Mouse (Mus musculus) cerebellum, postnatal 10 days (tissue): ENCODE measurements around the gene Rmdn3.

ENCODE experiments used
- DNase-seq, 2 experiments: peaks; one replicate each; pipeline ENCODE4 v3.0.0; 2021; ENCODE audit warnings: mixed read lengths in 2 of 2

Gene Rmdn3

DNA sequence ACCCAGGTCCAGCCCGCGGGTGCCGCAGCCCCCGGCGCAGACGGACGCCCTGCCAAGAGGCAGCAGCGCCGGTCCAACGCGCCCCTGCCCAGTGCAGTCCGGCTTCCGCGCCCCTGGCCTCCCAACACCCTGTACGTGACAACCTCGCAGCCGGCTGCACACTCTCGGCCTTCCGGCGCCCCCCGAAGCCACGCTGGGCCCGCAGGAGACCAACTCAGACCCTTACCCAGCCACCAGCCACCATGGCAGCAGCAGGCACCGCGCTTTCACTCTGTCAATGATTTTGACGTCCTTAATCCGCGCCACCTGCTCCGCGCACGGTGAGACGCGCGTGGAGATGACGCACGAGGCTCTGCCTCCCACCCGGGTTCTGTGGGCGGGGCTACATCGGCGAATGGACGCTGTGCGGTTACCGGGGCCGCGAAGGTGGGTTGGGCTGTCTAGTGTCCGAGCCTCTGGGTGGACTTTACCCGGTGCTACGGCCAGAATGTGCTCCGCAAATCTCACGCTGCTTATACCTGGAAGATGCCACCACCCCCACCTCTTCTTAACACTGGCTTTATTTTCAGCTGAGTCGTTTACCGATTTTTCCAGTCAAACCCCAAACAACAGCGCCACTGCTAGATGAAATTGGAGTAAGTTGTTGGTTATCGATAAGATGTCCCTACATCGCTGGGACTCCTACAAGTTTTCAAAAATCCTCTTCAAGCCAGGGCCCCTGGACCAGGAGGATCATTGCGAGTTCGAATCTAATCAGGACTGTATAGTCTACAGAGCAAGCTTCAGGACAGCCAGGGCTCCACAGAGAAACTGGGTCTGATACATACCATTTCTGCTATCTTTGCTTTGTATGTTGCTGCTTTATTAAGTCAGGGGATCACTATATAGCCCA is at the start of gene Rmdn3:
Gene Rmdn3 (minus strand): TSS at position 354 of the 892 bp plus-strand sequence.
- peak; percentile 99 for DNase-seq

DNA sequence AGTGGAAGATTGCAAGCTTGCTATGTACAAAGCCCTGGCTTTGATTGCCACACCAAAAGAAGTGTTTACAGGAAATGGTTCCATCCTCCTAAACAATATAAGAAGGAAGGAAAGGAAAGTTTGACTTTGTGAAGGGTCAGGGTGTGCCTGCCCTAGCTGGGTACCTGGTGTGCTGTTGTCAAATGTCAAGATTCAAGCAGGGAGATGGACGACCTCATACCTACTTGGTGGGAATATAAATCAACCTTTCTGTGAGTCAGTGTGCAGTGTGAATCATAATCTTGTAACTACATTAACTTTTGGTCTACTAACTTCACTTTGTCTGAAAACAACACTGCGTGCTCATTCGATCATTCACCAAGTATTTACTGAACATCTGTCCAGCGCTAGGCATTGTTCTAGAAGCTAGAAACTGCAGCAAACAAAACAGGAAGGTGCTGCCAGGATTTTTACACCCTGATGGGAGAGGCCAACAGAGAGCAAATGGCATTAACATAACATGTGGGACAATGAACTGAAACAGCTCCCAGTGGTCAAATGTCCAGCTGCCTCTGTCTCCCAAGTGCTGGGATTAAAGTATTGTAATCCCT is 47.1 kb upstream of the Rmdn3 start:
- no peak for DNase-seq

DNA sequence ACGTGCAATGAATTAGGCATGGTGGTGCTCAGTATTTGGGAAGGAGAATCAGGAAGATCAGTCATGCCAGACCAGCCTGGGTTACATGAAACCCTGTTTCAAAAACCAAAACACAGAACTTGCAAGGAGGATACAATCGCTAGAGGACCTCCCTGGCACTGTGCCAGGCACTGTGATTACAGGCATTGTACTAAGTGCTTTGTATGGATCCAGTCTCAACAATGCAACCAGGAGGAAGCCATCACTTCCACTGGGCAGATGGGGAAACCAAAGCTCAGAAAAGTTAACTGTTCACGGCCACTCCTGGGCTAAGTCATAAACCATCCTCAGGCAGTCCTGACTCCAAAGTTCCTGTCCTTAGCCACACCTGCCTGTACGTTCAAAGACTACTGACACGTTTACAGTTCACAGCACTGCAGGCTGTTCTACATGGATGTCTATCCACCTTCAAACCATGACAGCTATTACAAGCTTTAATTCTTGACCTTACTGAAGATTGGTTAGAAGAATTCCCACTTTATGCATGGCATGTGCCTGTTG is 46.1 kb upstream of the Rmdn3 start:
- peak; percentile 51 to 55 for DNase-seq

DNA sequence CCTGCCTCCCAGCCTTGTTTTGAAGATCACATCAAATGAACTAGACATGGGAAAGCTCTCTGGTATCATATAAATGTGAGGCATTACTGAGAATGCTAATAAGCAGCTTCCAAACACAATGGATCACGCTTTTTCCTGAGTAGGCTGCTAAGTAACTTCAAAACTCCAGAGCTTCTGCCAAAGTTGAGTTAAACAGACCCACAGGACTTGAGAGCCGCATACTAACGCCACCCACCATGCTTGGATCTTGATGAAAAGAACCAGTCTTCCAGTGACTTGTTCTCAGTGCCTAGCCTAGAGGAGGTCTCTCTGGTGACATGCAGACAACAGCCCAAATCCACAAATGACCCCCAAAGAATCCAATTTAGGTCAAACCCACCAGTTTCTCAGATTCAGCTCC is 42.1 kb upstream of the Rmdn3 start:
- no peak for DNase-seq

DNA sequence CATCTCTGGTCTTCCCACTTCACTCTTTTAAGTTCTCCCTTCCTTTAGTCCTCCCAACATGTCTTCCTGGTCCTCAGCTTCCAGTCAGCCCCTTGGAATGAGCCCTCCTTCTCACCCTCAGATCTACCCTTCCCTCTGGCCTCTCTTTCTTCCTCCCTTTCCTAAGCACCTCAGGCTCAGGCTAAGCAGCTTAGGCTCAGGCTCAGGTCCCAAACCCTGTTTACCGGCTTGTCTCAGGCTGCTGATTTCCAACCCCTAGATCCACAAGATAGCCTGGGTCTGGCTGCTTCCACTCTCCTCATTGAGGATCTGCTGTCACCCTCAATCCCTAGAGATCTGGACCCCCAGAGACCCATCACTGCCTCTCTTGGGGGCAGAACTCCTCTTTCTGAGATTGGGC is 41.2 kb upstream of the Rmdn3 start:
- DNase-seq: no peak

DNA sequence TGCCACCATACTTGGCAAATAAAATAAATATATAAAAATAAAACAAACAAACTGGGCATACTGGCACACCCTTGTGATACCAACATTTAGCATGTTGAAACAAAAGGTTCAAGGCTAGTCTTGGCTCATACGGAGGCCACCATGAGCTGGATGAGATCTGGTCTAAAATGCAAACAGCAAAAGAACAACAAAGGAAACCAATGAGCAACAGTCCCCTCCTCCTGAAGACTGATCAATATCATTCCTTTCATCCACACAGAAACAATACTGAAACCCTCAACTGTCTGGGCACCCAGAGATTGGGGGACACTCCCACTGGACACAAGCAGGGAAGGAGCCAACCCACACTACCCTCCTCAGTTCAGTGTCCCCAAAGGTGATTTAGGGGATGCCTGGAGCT is 40.7 kb upstream of the Rmdn3 start:
- DNase-seq: no peak

DNA sequence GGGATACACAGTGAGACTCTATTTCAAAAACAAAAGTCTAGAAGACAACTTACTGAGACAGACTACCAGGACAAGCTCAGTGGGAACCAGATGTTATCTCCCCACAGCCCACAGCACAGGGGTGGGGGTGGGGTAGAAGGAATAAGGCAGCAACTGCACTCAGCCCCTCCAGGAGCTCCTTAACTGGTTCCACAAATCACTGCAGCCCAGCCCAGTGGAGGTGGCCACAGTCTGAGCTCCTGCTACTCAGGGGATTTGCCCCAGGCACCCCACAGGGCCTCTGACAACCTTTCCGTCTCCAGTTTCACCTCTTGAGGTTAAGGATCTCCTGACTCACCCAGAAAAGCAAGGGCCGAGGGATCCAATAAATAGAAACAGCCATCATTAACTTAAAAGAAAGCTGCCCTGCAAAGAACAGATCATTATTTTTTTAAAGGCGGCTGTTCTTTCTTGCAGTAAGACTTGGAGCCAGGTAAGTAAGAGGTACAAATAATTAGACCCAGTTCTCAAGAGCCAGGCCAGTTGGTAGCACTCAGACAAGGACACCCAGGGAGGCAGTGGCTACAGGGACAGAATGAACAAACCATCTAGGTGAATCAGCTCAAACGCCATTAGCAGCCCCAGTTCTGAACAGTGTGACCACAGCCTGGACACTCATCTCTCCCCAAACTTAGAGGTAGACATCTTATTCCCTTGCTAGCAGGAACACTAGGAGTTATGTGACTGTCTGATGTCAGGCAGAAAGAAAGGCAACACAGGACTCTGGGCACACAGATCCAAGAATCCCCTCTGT is 39.7 kb upstream of the Rmdn3 start:
- no peak for DNase-seq

DNA sequence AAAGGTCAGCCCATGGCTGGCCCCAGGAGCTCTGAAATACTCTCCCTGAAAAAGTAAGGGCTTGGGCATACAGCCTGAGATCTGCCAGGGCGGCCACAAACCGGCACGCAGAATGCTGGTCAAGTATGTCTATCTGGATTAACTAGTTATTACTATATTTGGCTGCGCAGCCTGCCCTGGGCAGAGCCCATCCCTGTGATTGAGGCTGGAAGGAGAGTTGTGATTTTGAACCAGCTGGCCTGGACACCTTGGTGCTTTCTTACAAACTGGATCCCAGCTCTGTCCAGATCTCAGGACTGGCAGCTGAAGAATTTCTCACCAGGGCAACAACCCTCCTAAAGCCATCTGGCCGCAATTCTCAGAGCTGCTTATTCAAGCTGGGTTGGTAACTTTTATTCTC is 37.3 kb upstream of the Rmdn3 start:
- peak in 1 of 2 experiments; percentile 28 for DNase-seq

DNA sequence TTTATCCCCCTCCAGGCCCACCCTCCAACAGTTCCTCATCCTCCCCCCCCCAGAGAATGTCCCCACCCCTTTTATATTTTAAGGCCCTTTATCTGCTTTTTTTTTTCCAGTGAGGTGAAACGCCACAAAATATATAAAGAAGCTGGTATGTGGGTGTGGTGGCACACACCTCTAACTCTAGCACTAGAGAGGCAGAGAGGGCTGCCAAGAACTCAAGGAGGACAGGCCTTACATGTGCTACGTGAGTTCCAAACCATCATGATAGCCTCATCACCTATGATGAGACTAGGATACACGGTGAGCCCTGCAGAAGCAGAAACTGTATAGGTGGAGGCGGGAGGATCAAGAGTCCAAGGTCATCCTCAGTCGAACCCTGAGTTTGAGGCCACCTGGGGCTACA is 34.1 kb upstream of the Rmdn3 start:
- DNase-seq: no peak

DNA sequence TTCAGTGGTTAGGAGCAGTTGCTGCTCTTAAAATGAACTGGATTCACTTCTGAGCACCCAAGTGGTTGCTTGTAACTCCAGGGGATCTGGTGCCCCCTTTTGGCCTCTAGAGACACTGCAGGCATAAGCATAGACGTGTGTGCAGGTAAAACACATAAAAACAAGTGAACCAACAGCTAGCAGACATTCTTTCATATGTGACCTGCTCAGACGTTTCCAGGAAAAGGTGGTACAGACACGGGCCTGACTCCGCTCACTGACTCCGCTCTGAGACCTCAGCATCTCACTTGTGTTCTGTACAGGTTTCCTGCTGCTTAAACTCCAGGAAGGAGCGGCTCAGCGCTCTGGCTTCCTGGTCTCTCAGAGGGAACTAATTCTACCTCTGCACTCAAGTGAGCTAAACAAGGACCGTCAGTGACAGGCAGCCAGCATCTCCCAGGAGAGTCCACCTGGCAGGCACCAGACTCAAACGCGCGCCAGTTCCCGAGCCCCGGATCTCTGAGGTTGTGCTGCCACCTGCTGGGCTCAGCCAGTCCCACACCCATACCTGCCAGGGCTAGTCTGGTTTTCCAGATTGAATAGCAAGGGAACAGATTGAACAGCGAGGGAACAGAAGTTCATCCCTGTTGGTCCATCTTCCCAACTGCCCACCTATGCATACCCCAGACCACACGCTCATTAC is 32.3 kb upstream of the Rmdn3 start:
- DNase-seq: peak; percentile 96 to 97

DNA sequence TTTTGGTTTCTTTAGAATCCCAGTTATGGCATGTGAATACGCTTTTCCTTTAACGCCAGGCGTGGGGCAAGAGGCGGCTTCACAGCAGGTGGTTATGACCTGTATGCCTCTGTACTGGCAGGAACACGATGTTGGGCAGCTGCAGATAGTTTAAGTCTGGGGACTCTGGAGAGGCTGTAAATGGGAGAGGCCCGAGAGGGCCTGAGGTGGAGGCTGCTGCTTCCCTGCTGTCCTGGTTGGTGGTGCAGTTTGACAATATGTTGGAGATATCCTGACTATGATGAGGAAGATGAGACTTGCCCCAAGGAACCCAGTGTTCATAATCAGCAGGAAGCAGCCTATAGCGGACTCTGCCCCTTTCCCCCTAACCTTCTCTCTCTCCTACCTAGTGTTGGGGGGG is 26.1 kb upstream of the Rmdn3 start:
- DNase-seq: no peak

DNA sequence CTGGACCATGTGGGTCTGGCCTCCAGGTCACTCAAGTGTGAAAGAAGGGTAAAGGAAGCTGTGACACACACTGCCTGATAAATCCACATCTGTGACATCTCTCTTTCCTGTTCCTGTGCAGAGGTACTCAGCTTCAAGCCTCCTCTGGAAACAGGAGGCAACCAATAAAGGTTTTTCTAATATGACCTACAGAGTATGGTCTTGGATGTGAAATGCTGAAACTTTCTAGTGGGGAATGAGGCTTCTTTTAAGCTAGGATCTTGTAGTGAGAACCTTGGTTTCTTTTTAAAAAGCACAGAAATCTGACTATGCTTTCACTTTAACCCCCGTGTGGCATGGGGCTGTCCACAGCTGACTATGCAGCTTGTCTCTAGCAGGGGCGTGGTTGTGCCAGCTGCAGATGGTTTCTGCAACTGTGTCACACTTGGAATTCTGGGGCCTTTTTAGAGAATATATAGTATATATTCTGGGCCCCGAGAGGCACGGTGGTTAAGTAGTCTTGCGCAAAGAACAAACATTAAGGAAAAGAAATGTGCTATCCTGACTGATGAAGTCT is 20.6 kb upstream of the Rmdn3 start:
- DNase-seq: no peak

DNA sequence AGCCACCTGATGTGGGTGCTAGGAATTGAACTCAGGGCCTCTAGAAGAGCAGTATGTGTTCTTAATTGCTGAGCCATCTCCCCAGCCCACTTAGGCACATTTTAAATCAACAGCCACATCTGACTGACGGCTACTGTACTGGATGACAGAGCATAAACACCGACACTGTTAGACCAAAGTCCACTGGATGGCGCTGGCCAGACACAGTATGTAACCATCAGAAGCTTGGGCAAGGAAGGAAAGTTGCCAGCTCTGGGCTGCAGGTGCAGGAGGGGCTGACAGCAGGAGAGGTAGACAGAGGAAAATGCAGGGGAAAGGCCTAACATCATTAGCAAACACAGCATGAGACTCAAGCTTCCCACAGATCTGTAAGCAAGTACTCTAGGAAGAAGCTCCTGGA is 19.9 kb upstream of the Rmdn3 start:
- no peak for DNase-seq

DNA sequence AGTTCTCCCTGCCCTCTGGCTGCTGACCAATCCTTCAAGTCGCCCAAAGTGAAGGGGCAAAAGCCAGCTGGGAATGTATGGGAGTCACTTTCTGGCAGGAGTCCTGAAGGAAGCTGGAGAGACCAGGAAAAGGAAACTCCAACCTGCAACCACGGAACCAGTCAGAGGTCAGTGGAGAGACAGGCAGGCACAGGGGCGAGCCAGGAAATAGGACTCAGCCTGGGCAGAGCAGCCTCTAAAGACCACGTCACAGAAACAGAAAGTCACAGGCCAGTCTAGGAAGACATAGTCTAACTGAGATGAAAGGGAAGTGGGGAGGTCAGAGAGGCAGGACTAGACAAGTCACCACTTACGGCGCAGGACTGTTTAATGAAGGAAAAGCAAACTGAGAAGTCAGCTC is 18.8 kb upstream of the Rmdn3 start:
- DNase-seq: no peak

DNA sequence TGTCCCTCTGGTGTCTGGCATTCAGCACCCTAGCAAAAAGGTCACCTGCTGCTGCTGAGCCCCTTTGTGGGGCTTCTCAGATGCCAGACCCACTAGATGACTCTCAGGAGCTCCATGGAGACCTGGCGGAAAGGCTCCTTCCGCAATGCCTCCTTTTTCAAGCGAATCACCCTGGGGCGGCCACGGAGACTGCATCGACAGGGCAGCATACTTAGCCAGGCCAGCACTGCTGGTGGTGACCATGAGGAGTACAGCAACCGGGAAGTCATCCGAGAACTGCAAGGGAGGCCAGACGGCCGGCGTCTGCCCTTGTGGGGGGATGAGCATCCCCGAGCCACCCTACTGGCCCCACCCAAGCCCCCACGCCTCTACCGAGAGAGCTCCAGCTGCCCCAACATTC is 18.0 kb upstream of the Rmdn3 start:
- DNase-seq: peak; percentile 15 to 16

DNA sequence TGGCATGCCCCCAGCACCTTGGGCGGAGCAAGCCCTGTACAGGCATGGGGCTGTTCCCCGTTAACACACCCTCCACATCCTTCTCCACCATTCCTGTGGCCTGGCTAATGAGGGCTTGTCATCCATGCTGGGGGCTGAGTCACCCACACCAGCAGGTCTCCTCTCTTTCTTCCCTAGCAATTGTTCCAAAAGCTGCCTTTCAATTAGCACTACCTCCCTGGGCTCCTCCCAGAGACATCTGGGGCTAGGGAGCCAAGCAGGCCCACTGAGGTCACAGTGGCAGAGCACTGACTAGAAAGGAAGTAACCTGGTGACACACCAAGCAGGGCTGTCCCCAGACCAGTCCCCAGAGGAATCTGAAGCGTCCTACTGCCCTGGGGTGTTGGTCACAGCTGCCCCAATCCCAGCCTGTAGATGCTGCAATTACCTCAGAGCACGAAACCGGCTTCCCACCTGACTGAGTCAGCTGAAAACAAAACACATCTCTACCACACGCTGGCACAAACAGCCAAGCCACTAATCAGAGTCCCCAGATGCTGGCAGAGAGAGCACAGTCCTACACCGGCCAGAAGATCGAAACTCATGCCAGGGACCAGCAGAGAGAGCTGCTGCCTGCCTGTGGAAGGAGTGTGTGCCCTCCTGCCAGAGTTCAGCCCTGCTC is 17.3 kb upstream of the Rmdn3 start, which contains the start of gene Gm14137:
Gene Gm14137 (plus strand): TSS at position 519 of the 661 bp plus-strand sequence.
- peak; percentile 77 to 80 for DNase-seq

DNA sequence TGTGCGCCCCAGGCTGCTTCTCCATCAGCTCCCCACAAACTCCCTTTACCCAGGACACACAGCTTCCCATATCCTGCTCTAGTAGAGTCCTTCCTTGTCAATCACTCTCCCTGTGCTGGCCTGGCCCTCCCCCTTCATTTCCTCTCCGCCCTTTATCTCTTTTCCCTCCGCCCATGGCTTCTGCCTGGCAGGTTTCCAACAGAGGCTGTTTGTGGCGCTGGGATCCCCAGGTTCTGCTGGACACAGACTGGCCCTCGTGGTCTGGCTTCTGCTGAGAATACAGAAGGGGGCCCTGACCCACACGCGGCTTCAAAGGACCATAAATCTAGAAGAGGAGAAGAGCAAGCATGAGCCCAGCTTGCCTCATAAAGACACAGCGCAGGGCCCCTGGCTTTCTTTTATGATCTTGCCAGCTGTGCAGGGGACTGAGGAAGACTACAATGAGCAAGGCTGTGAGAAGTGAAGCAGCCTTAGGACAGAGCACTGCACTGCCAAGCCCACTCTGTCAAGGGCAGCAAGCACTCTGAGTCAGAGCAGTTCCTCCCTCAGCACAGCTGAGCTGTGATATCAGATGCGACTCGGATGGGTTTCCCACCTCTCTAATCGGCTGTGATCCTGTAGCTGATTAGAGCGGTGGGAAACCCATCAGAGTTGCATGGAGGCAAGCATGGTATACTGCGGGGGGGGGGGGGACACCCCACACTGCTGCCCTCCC is 16.2 kb upstream of the Rmdn3 start:
- peak; percentile 60 to 65 for DNase-seq

DNA sequence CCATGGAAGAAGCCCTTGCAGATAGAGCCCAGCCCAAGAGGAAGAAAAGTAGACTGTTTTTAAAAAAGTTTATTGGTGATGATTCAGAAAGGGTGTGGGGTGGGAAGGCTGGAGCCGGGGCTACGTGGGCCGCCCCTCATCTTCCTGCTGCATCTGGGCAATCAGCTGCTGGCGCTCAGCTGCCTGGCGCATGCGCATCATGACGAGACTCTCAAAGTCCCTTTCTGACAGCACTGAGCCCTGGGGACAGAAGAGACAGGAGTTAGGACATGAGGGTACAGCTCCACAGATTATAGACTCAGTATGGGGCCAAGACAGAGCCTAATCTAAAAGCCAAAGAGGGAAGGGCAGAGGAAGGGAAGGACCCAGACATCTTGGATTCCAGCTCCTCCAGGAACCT is 15.6 kb upstream of the Rmdn3 start:
- DNase-seq: no peak

DNA sequence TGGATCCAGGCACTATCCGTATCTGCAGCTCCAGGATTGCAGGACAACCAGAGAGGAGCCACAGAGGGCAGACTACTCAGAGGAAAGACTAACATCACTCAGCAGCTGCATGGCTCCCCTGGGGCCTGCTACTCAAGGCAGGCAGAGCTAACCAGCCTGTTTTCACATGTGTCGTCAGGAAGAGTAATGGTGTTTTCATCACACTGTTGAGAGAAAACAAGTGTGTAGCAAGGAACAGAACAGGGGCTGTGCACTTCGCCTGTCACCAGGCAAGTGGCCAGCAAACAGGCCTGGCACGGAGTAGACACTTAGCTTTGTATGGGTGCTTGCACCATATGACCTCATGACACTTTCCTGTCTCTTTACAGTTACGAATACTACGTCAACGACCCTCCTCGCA is 14.7 kb upstream of the Rmdn3 start:
- DNase-seq: no peak

DNA sequence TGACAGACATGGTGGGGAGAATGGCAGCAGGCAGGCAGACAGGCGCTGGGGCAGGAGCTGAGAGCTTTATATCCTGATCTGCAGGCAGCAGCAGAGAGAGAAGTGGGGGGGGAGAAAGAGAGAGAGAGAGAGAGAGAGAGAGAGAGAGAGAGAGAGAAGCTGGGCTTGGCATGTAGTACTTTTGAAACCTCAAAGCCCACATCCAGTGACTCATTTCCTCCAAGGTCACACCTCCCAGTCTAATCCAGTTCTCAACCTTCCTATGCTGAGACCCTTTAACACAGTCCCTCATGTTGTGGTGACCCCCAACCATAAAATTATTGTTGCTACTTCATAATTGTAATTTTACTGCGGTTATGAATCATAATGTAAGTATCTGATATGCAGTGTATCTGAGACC is 13.4 kb upstream of the Rmdn3 start:
- DNase-seq: no peak

DNA sequence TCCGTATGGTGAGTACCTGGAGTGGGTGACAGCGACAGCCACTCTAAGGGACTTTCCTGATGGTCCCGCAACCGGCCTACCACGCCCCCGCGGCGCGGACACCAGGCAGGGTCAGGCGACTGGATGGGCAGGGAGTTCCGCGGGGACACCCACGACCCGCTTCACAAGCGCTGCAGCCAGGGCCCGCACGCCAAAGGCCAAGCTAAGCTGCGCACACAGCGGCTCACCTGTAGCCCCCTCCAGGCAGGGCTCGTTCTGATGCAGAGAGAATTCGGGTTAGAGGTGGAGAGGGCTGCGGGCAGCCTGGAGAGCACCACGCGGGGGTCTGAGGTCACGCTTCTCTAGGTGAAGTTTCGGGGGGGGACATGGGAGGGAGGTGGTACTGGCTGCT is 11.0 kb upstream of the Rmdn3 start:
- no peak for DNase-seq
